In the genomic region with DNA sequence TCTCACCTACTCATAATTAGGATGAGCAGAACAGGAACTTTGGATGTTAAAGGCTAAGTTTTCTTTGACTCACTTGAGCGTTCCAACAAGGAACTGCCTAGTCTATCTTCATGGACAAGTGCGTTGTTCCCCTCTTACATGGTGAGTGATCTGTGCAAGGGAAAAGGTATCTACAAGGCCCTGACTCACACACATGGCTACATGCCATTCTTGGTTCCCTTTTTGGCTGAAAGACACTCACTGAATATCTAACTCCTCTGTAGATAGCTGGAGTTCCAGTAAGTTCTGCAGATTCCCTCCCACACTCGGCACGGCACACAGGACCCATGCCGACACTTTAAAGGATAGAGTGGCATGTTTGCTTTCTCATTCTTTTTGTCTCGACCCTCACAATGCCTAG, we compare ENCODE assay signal across 17 mouse cellular contexts.
A peak's percentile ranks its signal among the peaks of the same experiment; 100 is the strongest.
DNase-seq lines count a peak whose midpoint lies in the region; ATAC-seq and TF ChIP-seq lines count a peak whose summit lies in the region.
"Had no signal": no experiment of that assay in that cellular context is flagged by ENCODE, and none has a peak within 500 bp of the region (broad histone marks: within the 10 kb centered on the region; RNA-seq: fewer than 3 reads in every experiment).

No protein-coding gene starts in this region.

- no peak overlapping the region for H3K27ac ChIP-seq in heart, embryonic 15.5 days
- H3K27ac ChIP-seq in MEL (ENCODE audit: control insufficient read depth, low read depth, low read length) = no peak overlapping the region
- H3K27ac ChIP-seq: embryonic facial prominence, embryonic 12.5 days; heart, embryonic 13.5 days; midbrain, embryonic 13.5 days had no signal

- intact Hi-C loops in heart, postnatal 14 days (cut with DNase I) = loop anchor here (5.0 to 10.0 kb wide), 2 partner anchors 388 to 389 kb away; no protein-coding TSS in a partner anchor

- H3K36me3 ChIP-seq in heart, embryonic 15.5 days = no peaks in the 10 kb centered on the region
- H3K36me3 ChIP-seq in MEL (ENCODE audit: control insufficient read depth in 1 of 2, insufficient read depth in 2 of 2, low read length in 2 of 2) = peaks cover 0 to 9% of the 10 kb centered on the region in 2 experiments; a peak in 2 of 4 replicates
- H3K36me3 ChIP-seq: embryonic facial prominence, embryonic 12.5 days; G1E; heart, embryonic 13.5 days; midbrain, embryonic 13.5 days had no signal

- no peaks in the 10 kb centered on the region for H3K9me3 ChIP-seq in heart, embryonic 15.5 days (replicated peaks)
- no peaks in the 10 kb centered on the region for H3K9me3 ChIP-seq in MEL (replicated peaks; ENCODE audit: insufficient read depth, low read length)
- H3K9me3 ChIP-seq: embryonic facial prominence, embryonic 12.5 days; G1E; heart, embryonic 13.5 days; midbrain, embryonic 13.5 days had no signal

- H3K79me2 ChIP-seq in MEL (ENCODE audit: control insufficient read depth, insufficient read depth, low read length, poor library complexity) = no peaks in the 10 kb centered on the region

- peak; percentile 54 to 81; a peak in 2 of 4 replicates for TF ChIP-seq EP300 in MEL (IDR thresholded peaks at IDR 0.05; ENCODE audit: low read depth in 1 of 2, low read length in 2 of 2)

- no peak for DNase-seq in heart, postnatal 14 days
- peak; percentile 93 for DNase-seq in MEL (ENCODE audit: low read depth, low spot score)
- peak; percentile 74 for DNase-seq in NIH3T3 (ENCODE audit: low read depth)
- no peak for DNase-seq in retina, embryonic 14.5 days (ENCODE audit: low spot score)
- DNase-seq: cerebellum, adult 9-10 months; left cerebral cortex, postnatal 4 days; lung, postnatal 4 days; thymus, postnatal 4 days had no signal

- ATAC-seq in heart, embryonic 15.5 days (replicated peaks; ENCODE audit: insufficient number of reproducible peaks, insufficient read depth, low FRiP score, low read depth) = peak; percentile 55; the same call in 1 of the 2 replicates
- 0 out of 2 replicates have a peak, but pooled peaks have one; percentile 26 for ATAC-seq in megakaryocyte progenitor cell, adult 5-6 weeks (replicated peaks; ENCODE audit: poor library complexity)
- ATAC-seq in erythroid progenitor cell, adult 5-6 weeks (replicated peaks; ENCODE audit: low FRiP score, poor library complexity, severe bottlenecking) = no peak
- ATAC-seq: CD4-positive, CD25-positive, alpha-beta regulatory T cell, adult 4 months; inflammation-experienced regulatory T-cells, adult 6 months; midbrain, embryonic 13.5 days had no signal

- no peak overlapping the region for H3K4me2 ChIP-seq in heart, embryonic 15.5 days
- H3K4me2 ChIP-seq: embryonic facial prominence, embryonic 12.5 days; heart, embryonic 13.5 days; midbrain, embryonic 13.5 days had no signal

- TF ChIP-seq POLR2A in MEL (IDR thresholded peaks at IDR 0.05; ENCODE audit: control insufficient read depth in 1 of 2, insufficient read depth in 1 of 2, low read depth in 1 of 2, low read length in 2 of 2, poor library complexity in 1 of 2) = no peak

- H3K4me1 ChIP-seq in heart, embryonic 15.5 days (replicated peaks) = peaks cover 32% of the 10 kb centered on the region
- peaks cover 10 to 12% of the 10 kb centered on the region in 2 experiments for H3K4me1 ChIP-seq in MEL (ENCODE audit: control insufficient read depth in 1 of 2, insufficient read depth in 2 of 2, low read length in 2 of 2)

- H3K9ac ChIP-seq in heart, embryonic 15.5 days = no peak overlapping the region
- H3K9ac ChIP-seq in MEL (ENCODE audit: control insufficient read depth, low read depth, low read length, poor library complexity, severe bottlenecking) = no peak overlapping the region
- H3K9ac ChIP-seq: embryonic facial prominence, embryonic 12.5 days; heart, embryonic 13.5 days; midbrain, embryonic 13.5 days had no signal

- H3K27me3 ChIP-seq in heart, embryonic 15.5 days = no peaks in the 10 kb centered on the region
- no peaks in the 10 kb centered on the region for H3K27me3 ChIP-seq in MEL (ENCODE audit: control insufficient read depth in 1 of 2, insufficient read depth in 2 of 2, low read length in 2 of 2)
- H3K27me3 ChIP-seq: embryonic facial prominence, embryonic 12.5 days; heart, embryonic 13.5 days; midbrain, embryonic 13.5 days had no signal

- no peak for TF ChIP-seq CTCF in MEL (IDR thresholded peaks at IDR 0.05 in 2 of 3, conservative IDR thresholded peaks at IDR 0.05 in 1 of 3; ENCODE audit: control insufficient read depth in 1 of 3, insufficient read depth in 1 of 3, low read depth in 2 of 3, low read length in 3 of 3, poor library complexity in 1 of 3, severe bottlenecking in 1 of 3)

- TF ChIP-seq RAD21 in MEL (IDR thresholded peaks at IDR 0.05; ENCODE audit: low read depth, low read length) = no peak; the same call in 1 of the 2 replicates

- WGBS in heart, embryonic 15.5 days = 55% methylated on average over 6 of the region's 6 CpGs

- no peak overlapping the region for H3K4me3 ChIP-seq in heart, embryonic 15.5 days
- no peak overlapping the region for H3K4me3 ChIP-seq in MEL (ENCODE audit: control insufficient read depth in 1 of 2, insufficient read depth in 1 of 2, low read depth in 2 of 2, low read length in 2 of 2)
- H3K4me3 ChIP-seq: embryonic facial prominence, embryonic 12.5 days; heart, embryonic 13.5 days; midbrain, embryonic 13.5 days had no signal

TF ChIP-seq in MEL, 35 proteins besides CTCF, POLR2A, EP300 and RAD21:
- TF ChIP-seq MYB (IDR thresholded peaks at IDR 0.05; ENCODE audit: low read depth, low read length) = no peak
- TF ChIP-seq NELFE (IDR thresholded peaks at IDR 0.05; ENCODE audit: low read depth, low read length) = no peak
- TF ChIP-seq BHLHE40 (IDR thresholded peaks at IDR 0.05; ENCODE audit: borderline replicate concordance, low read depth, low read length) = no peak
- TF ChIP-seq ZMIZ1 (IDR thresholded peaks at IDR 0.05; ENCODE audit: low read depth, low read length) = no peak
- TF ChIP-seq SMC3 (IDR thresholded peaks at IDR 0.05; ENCODE audit: low read depth, low read length) = no peak
- no peak for TF ChIP-seq MAFK (IDR thresholded peaks at IDR 0.05; ENCODE audit: borderline replicate concordance, low read depth, low read length)
- TF ChIP-seq ZNF384 (IDR thresholded peaks at IDR 0.05; ENCODE audit: low read depth, low read length) = no peak
- TF ChIP-seq MAX (IDR thresholded peaks at IDR 0.05; ENCODE audit: low read length) = no peak
- TF ChIP-seq CHD1 (IDR thresholded peaks at IDR 0.05; ENCODE audit: low read depth, low read length) = no peak
- TF ChIP-seq ZC3H11A (IDR thresholded peaks at IDR 0.05; ENCODE audit: low read depth, low read length) = no peak
- TF ChIP-seq TBP (IDR thresholded peaks at IDR 0.05; ENCODE audit: low read depth, low read length) = peak; percentile 59; the same call in 1 of the 2 replicates
- no peak for TF ChIP-seq POLR2AphosphoS5 (IDR thresholded peaks at IDR 0.05; ENCODE audit: borderline replicate concordance, low read depth, low read length)
- TF ChIP-seq E2F4 (IDR thresholded peaks at IDR 0.05; ENCODE audit: borderline replicate concordance, low read depth, low read length) = no peak
- no peak for TF ChIP-seq UBTF (IDR thresholded peaks at IDR 0.05; ENCODE audit: borderline replicate concordance, insufficient read depth, low read depth, low read length)
- peak; percentile 54; the same call in 1 of the 2 replicates for TF ChIP-seq RCOR1 (IDR thresholded peaks at IDR 0.05; ENCODE audit: low read depth, low read length)
- no peak for TF ChIP-seq ELF1 (IDR thresholded peaks at IDR 0.05; ENCODE audit: low read depth, low read length)
- peak; percentile 26; the same call in 1 of the 2 replicates for TF ChIP-seq TCF12 (IDR thresholded peaks at IDR 0.05; ENCODE audit: low read depth, low read length)
- TF ChIP-seq MEF2A (IDR thresholded peaks at IDR 0.05; ENCODE audit: extremely low read depth, insufficient replicate concordance, low read depth, low read length, poor library complexity, severe bottlenecking) = 0 out of 2 replicates have a peak, but pooled peaks have one; percentile 7
- TF ChIP-seq MYC (IDR thresholded peaks at IDR 0.05; ENCODE audit: low read depth, low read length) = peak; percentile 81
- TF ChIP-seq MAZ (IDR thresholded peaks at IDR 0.05; ENCODE audit: low read depth, low read length) = no peak
- TF ChIP-seq GATA1 (IDR thresholded peaks at IDR 0.05; ENCODE audit: low read depth, low read length) = peak; percentile 59
- TF ChIP-seq JUND (IDR thresholded peaks at IDR 0.05; ENCODE audit: low read depth, low read length) = peak; percentile 64; the same call in 1 of the 2 replicates

Comparison
In these comparisons a context has a peak if more than half of its experiments do, and no peak if none do; other contexts are left out.
1. DNase-seq: peak in MEL (single experiment) and NIH3T3 (single experiment); none in heart, postnatal 14 days (0 of 2) and retina, embryonic 14.5 days (single experiment).